In the genomic region with DNA sequence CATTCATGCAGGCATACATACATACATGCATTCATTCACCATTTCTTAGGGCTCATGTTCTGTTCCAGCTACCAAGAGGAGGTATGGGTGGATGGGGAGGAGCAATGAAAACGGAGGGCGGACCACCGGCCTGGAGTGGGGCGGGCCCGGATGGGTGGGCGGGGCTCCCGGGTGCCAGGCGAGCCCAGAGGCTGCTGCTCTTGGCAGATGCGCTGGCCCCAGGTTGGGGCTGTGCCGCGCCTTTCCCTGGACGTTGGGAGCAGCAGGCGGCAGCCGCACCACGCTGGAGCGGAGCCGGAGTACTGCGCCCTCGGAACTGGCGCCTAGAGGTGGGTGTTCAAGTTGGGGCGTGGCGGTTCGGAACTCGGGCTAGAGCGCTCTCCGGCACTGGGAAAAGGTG, we compare ENCODE assay signal across 8 mouse cellular contexts.
DNase-seq lines count a peak whose midpoint lies in the region; ATAC-seq and TF ChIP-seq lines count a peak whose summit lies in the region.

No protein-coding gene starts in this region.

- peaks cover 5% of the 10 kb centered on the region for H3K4me1 ChIP-seq in liver, embryonic 11.5 days (replicated peaks; ENCODE audit: control insufficient read depth, insufficient read depth, low read length)
- H3K4me1 ChIP-seq in midbrain, postnatal 0 days (ENCODE audit: insufficient read depth, low read length): peaks cover 7% of the 10 kb centered on the region; the same call in 1 of the 2 replicates
- peaks cover 19% of the 10 kb centered on the region for H3K4me1 ChIP-seq in stomach, embryonic 14.5 days (ENCODE audit: control insufficient read depth, insufficient read depth, low read length)

- DNase-seq in frontal cortex, postnatal 14 days (ENCODE audit: low spot score in 2 of 2): no peak
- peak; percentile 15 to 55 for DNase-seq in cerebellum, postnatal 25 days
- DNase-seq in gastrocnemius, postnatal 36 days: peak; percentile 50 to 68
- peak; percentile 71 for DNase-seq in liver, embryonic 11.5 days (ENCODE audit: low spot score)
- peak; percentile 57 for DNase-seq in midbrain, postnatal 0 days (ENCODE audit: low spot score)

- H3K4me2 ChIP-seq in liver, embryonic 11.5 days: peak overlapping the region; percentile 85
- H3K4me2 ChIP-seq in midbrain, postnatal 0 days (ENCODE audit: low read depth, low read length, poor library complexity, severe bottlenecking): peak overlapping the region; percentile 90
- H3K4me2 ChIP-seq in stomach, embryonic 14.5 days (replicated peaks; ENCODE audit: low read depth, low read length): peak overlapping the region; percentile 76

- H3K27ac ChIP-seq in liver, embryonic 11.5 days (ENCODE audit: low read depth, low read length): no peak overlapping the region
- no peak overlapping the region for H3K27ac ChIP-seq in midbrain, postnatal 0 days (ENCODE audit: low read depth, low read length)
- no peak overlapping the region for H3K27ac ChIP-seq in stomach, embryonic 14.5 days (ENCODE audit: low read length)

- H3K9me3 ChIP-seq in liver, embryonic 11.5 days (ENCODE audit: control insufficient read depth, low read length): no peaks in the 10 kb centered on the region
- no peaks in the 10 kb centered on the region for H3K9me3 ChIP-seq in midbrain, postnatal 0 days (ENCODE audit: low read length)
- no peaks in the 10 kb centered on the region for H3K9me3 ChIP-seq in stomach, embryonic 14.5 days (ENCODE audit: control insufficient read depth, low read depth, low read length)

- H3K36me3 ChIP-seq in liver, embryonic 11.5 days (ENCODE audit: control insufficient read depth, insufficient read depth, low read length): no peaks in the 10 kb centered on the region
- H3K36me3 ChIP-seq in midbrain, postnatal 0 days (ENCODE audit: insufficient read depth, low read length): no peaks in the 10 kb centered on the region
- H3K36me3 ChIP-seq in stomach, embryonic 14.5 days (ENCODE audit: control insufficient read depth, insufficient read depth, low read length): no peaks in the 10 kb centered on the region

- H3K9ac ChIP-seq in liver, embryonic 11.5 days (ENCODE audit: low read depth, low read length): no peak overlapping the region; the same call in 1 of the 2 replicates
- peak overlapping the region; percentile 52; the same call in 1 of the 2 replicates for H3K9ac ChIP-seq in midbrain, postnatal 0 days (replicated peaks; ENCODE audit: low read length, poor library complexity, severe bottlenecking)
- H3K9ac ChIP-seq in stomach, embryonic 14.5 days (replicated peaks; ENCODE audit: low read depth, low read length): no peak overlapping the region

- TF ChIP-seq CTCF in midbrain, postnatal 0 days (IDR thresholded peaks at IDR 0.05): no peak

- peak; percentile 86 for ATAC-seq in frontal cortex, adult (ENCODE audit: low TSS enrichment)
- peak; percentile 83 for ATAC-seq in inflammation-experienced regulatory T-cells, adult 6 months
- ATAC-seq in liver, embryonic 11.5 days (replicated peaks; ENCODE audit: low FRiP score): peak; percentile 90
- ATAC-seq in midbrain, postnatal 0 days (ENCODE audit: low FRiP score): peak; percentile 75
- ATAC-seq in stomach, embryonic 14.5 days (ENCODE audit: insufficient number of reproducible peaks, insufficient read depth, low FRiP score, low read depth): peak; percentile 72

- H3K27me3 ChIP-seq in liver, embryonic 11.5 days (replicated peaks; ENCODE audit: control insufficient read depth, insufficient read depth, low read length): peaks cover 36% of the 10 kb centered on the region
- H3K27me3 ChIP-seq in midbrain, postnatal 0 days (ENCODE audit: insufficient read depth, low read length): no peaks in the 10 kb centered on the region
- no peaks in the 10 kb centered on the region for H3K27me3 ChIP-seq in stomach, embryonic 14.5 days (ENCODE audit: control insufficient read depth, insufficient read depth, low read length)

- intact Hi-C loops in gastrocnemius, postnatal 36 days (cut with DNase I): no loop called here

- WGBS in liver, embryonic 11.5 days: under 1% methylated on average over 26 of the region's 26 CpGs
- 1% methylated on average over 22 of the region's 26 CpGs for WGBS in midbrain, postnatal 0 days
- under 1% methylated on average over 26 of the region's 26 CpGs for WGBS in stomach, embryonic 14.5 days

- H3K4me3 ChIP-seq in liver, embryonic 11.5 days (ENCODE audit: low read depth, low read length): peak overlapping the region; percentile 51
- H3K4me3 ChIP-seq in midbrain, postnatal 0 days (ENCODE audit: low read depth, low read length): peak overlapping the region; percentile 45
- H3K4me3 ChIP-seq in stomach, embryonic 14.5 days (ENCODE audit: low read depth, low read length): peak overlapping the region; percentile 37

Comparison
In these comparisons a context has a peak if more than half of its experiments do, and no peak if none do; other contexts are left out.
1. DNase-seq: peak in cerebellum, postnatal 25 days (2 of 2), gastrocnemius, postnatal 36 days (2 of 2), liver, embryonic 11.5 days (single experiment) and midbrain, postnatal 0 days (single experiment); none in frontal cortex, postnatal 14 days (0 of 2).
2. Peak in every context shown above with its lines, with median percentiles within 50 percentile points of each other: ATAC-seq, H3K4me2 ChIP-seq and H3K4me3 ChIP-seq.